Mouse (Mus musculus): ENCODE results near the gene Zfp92.
A peak's percentile ranks its signal among the peaks of the same experiment; 100 is the strongest.
"Not testable (repeated sequence)": the region's sequence is repeated elsewhere in the genome, so short reads cannot be mapped to it uniquely, and the experiment has no call there.

The Zfp92 gene

GRCm38 (mm10) chrX:73410880-73411517, at the start of gene Zfp92:
TSS of gene Zfp92 (plus strand) at chrX:73411096.
- no peak for DNase-seq (ENCODE audit: low read depth, low spot score)

- no peak for DNase-seq (ENCODE audit: low read depth, low spot score)
These were observed 47.6 kb upstream of the Zfp92 start for GRCm38 (mm10) chrX:73363291-73363690.

GRCm38 (mm10) chrX:73384419-73384818, 26.5 kb upstream of the Zfp92 start:
- no peak for DNase-seq (ENCODE audit: low read depth, low spot score)

GRCm38 (mm10) chrX:73384924-73385323, 26.0 kb upstream of the Zfp92 start:
- DNase-seq (ENCODE audit: low read depth, low spot score) = no peak

GRCm38 (mm10) chrX:73391481-73391880, 19.4 kb upstream of the Zfp92 start:
- no peak for DNase-seq (ENCODE audit: low read depth, low spot score)

- no peak for DNase-seq (ENCODE audit: low read depth, low spot score)
These were observed 14.4 kb upstream of the Zfp92 start for GRCm38 (mm10) chrX:73396446-73396845.

GRCm38 (mm10) chrX:73398636-73399035, 12.3 kb upstream of the Zfp92 start, which contains the start of gene Gm18336:
TSS of gene Gm18336 (minus strand) at chrX:73398736.
- DNase-seq (ENCODE audit: low read depth, low spot score) = not testable (repeated sequence)

- peak; percentile 11 for DNase-seq (ENCODE audit: low read depth, low spot score)
These were observed 9.9 kb upstream of the Zfp92 start for GRCm38 (mm10) chrX:73400951-73401350.

- DNase-seq (ENCODE audit: low read depth, low spot score) = peak; percentile 39
These were observed 9.3 kb upstream of the Zfp92 start for GRCm38 (mm10) chrX:73401616-73402015.

- no peak for DNase-seq (ENCODE audit: low read depth, low spot score)
These were observed 1.9 kb downstream of the Zfp92 start for GRCm38 (mm10) chrX:73412767-73413166.

GRCm38 (mm10) chrX:73430036-73430435, 19.1 kb downstream of the Zfp92 start:
- peak; percentile 23 for DNase-seq (ENCODE audit: low read depth, low spot score)

GRCm38 (mm10) chrX:73432850-73433249, 22.0 kb downstream of the Zfp92 start:
- no peak for DNase-seq (ENCODE audit: low read depth, low spot score)

GRCm38 (mm10) chrX:73435252-73435651, 24.4 kb downstream of the Zfp92 start, which contains the start of gene Trex2:
TSS of gene Trex2 (minus strand) at chrX:73435344.
- DNase-seq (ENCODE audit: low read depth, low spot score) = no peak

GRCm38 (mm10) chrX:73441428-73441827, 30.5 kb downstream of the Zfp92 start:
- no peak for DNase-seq (ENCODE audit: low read depth, low spot score)

- peak; percentile 42 for DNase-seq (ENCODE audit: low read depth, low spot score)
These were observed 41.1 kb downstream of the Zfp92 start for GRCm38 (mm10) chrX:73451949-73452348.

- peak; percentile 95 for DNase-seq (ENCODE audit: low read depth, low spot score)
These were observed 48.0 kb downstream of the Zfp92 start, which contains the start of gene Haus7 for GRCm38 (mm10) chrX:73458877-73459392. TSS of gene Haus7 (minus strand) at chrX:73459044.

GRCm38 (mm10) chrX:73460792-73461191, 49.9 kb downstream of the Zfp92 start:
- no peak for DNase-seq (ENCODE audit: low read depth, low spot score)

GRCm38 (mm10) chrX:73465483-73466186, 54.7 kb downstream of the Zfp92 start:
- no peak for DNase-seq (ENCODE audit: low read depth, low spot score)

- DNase-seq (ENCODE audit: low read depth, low spot score) = no peak
These were observed 56.7 kb downstream of the Zfp92 start for GRCm38 (mm10) chrX:73467446-73468241.

GRCm38 (mm10) chrX:73468330-73468729, 57.4 kb downstream of the Zfp92 start:
- DNase-seq (ENCODE audit: low read depth, low spot score) = no peak

GRCm38 (mm10) chrX:73468752-73469151, 57.9 kb downstream of the Zfp92 start:
- DNase-seq (ENCODE audit: low read depth, low spot score) = no peak

GRCm38 (mm10) chrX:73471764-73472163, 60.9 kb downstream of the Zfp92 start:
- DNase-seq (ENCODE audit: low read depth, low spot score) = no peak
